Mouse (Mus musculus) forelimb bud, embryonic 11.5 days (tissue): ENCODE data around the gene Polr2c.
"Not testable (repeated sequence)": the region's sequence is repeated elsewhere in the genome, so short reads cannot be mapped to it uniquely, and the experiment has no call there.

Experiments
- DNase-seq: peaks from one replicate; pipeline ENCODE4 v3.0.0-alpha.2; 2012; ENCODE audit warnings: low read depth, low spot score

The Polr2c gene

DNA sequence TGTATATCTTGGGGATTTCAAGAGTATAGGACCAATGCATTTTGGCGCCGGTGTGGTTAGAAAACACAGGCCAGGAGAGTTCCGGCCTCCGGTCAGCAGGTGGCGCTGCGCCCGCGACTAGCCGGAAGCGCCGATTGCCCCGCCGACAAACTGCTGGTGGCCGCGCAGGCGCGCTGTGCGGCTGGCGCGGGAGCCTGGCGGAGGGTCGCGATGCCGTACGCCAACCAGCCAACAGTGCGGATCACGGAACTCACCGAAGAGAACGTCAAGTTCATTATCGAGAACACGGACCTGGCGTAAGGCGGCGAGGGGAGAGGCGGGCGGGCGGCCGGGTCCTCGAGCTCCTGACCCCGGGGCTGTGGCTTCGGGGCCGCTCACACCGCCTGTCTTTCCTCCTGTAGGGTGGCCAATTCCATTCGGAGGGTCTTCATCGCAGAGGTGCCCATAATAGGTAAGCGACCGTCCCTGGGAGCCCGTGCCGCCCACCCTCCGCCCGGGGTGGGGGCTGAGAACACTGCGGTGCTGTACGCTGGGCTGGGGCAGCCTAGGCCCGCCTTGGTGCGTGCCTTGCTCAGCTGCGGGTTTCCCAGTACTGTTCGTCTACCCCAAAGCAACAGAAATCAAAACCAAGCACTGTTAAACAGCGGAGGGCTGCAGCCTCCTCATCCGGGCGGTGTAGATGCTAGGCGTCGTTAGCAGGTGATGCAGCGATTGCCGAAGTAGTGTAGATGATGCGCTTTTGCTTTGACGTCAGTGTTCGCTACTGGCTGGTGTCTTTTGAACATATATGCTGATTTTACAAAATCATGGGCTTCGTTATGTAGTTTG lies at the start of gene Polr2c:
Gene Polr2c, plus strand, starts transcription at position 105 of the 828 bp plus-strand sequence.
- peak; percentile 84 for DNase-seq

DNA sequence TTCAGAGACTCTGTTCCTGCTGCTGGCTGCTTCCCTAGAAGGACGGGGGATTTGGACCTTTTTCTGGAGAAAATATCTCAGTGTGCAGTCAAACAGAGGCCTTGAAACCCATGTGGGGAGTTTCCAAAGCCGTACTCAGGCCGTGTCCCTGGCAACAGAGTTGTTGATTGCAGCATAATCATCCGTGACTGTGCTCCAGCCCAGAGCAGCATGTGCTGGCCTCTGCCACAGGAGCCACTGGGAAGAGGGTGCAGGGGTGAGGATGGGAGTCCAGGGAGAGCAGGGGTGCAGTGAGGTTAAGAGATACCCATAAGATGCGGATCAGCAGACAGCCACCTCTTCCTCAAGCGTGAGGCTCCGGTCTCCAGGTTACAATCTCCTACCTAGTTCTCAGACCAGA lies 49.7 kb upstream of the Polr2c start:
- no peak for DNase-seq

- no peak for DNase-seq
Measured at GRCm38 (mm10) chr8:94808372-94808771, 48.9 kb upstream of the Polr2c start.

DNA sequence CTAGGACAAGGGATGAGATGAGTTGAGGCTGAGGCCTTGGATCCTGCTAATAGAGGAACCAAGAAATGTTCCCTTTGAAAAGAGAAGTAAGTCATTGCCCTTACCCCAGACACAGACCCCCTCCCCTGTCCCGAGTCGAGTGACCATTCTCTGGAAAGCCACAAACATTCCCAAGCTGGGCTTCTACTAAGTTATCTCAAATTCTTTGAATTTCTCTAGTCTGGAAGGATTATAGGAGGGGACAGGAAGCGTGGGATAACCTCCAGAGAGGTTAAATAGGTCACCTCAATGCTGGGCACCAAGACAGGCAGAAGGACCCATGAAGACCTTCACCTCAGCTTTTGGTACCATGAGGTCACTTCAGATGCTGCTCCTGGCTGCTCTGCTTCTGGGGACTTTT lies 47.1 kb upstream of the Polr2c start, which contains the start of gene Ccl17:
Gene Ccl17, plus strand, starts transcription at position 301 of the 400 bp plus-strand sequence.
- no peak for DNase-seq

DNA sequence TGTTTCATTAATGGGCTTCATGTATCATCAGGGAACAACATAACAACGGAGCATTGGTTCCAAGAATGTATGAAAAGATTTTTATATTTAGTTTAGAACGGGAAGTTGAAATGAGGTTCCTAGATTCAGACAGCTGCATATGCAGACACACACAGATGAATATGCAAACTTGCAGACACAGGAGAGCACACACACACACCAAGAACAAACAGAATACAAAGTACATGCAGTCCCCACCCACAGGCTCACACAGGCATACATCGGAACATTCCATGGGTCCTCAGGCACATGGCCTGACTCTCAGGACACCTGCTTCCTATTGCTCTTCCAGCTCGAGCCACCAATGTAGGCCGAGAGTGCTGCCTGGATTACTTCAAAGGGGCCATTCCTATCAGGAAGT lies 46.4 kb upstream of the Polr2c start:
- DNase-seq: no peak

- no peak for DNase-seq
Measured at GRCm38 (mm10) chr8:94811654-94812053, 45.6 kb upstream of the Polr2c start.

DNA sequence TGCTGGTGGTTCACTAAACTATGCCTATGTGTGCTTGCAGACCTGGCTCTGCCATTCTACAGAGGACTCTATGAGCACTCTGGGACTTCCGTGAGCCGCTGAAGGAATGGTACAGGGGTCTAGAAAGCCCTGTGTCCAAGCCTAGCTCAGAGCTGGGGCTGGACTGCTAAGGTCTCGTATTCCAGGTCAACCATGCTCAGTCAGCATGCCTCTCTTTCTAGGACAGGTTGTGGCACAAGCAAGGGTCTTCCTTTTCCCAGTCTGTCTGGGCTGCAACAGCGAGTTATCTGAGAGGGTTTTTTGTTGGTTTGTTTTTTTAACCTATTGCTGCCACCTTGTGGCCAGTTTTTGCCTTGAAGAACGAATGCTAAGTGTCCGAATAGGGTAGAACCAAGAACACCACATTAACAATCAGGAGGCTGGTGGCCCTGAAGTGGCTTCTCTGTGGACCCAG lies 44.6 kb upstream of the Polr2c start:
- peak; percentile 91 for DNase-seq

DNA sequence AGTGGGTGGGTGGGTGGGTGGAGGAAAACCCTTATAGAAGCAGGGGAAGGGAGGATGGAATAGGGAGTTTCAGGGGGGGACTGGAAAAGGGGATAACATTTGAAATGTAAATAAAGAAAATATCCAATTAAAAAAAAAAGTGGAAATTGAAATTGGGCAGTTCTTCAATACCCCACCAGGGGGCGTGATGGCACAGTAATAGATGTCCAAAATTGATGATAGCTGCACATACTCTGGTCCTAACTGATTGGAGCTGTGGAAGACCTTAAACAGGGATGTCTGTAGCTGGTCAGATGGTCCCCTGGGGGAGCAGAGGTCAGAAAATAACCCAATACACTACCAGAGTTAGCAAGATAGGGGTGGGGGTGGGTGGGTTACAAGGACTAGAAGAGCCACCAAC lies 42.7 kb upstream of the Polr2c start:
- DNase-seq: peak; percentile 26

GRCm38 (mm10) chr8:94817933-94818332 lies 39.3 kb upstream of the Polr2c start:
- DNase-seq: no peak

DNA sequence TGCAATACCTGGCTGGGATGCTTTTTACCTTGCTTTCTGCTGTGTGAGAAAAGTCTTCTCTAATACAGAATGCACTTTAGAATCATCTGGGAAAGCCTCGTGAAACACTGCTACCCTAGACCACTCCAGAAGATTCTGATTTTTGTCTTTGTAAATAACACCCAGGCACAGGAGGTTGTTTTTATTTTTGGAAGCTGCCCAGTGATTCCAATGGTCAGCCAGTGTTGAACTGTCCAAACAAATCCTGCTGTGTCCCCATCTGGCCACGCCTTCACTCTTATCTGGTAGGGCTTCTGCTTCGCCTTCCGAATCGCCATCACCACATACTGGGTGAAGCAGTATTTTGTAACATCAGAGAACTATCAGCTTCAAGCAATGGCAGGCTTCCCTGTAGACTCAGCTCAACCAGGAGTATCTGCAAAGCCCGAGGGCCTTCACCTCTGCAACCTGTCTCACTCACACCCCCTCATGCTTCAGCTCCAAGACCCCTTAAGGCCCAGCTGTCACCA lies 37.5 kb upstream of the Polr2c start:
- no peak for DNase-seq

GRCm38 (mm10) chr8:94820553-94820952 lies 36.7 kb upstream of the Polr2c start:
- DNase-seq: no peak

DNA sequence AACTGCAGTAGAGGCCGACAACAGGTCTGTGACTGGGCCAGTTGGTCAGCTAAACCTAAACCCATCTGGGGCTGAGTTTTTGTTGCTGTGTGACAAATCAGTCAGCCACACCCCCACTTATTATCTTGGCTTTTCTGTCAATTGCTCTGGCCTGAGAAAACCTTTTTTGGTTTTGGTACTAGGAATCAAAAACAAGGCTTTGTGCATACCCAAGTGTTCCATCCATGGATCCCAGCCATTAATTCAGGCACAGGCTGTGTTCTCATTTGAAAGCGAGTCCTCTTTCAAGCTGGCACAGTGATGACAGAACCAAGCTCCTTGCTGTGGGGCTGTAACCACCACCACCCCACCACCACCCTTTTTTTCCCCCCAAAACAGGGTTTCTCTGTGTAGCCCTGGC lies 35.9 kb upstream of the Polr2c start:
- no peak for DNase-seq

DNA sequence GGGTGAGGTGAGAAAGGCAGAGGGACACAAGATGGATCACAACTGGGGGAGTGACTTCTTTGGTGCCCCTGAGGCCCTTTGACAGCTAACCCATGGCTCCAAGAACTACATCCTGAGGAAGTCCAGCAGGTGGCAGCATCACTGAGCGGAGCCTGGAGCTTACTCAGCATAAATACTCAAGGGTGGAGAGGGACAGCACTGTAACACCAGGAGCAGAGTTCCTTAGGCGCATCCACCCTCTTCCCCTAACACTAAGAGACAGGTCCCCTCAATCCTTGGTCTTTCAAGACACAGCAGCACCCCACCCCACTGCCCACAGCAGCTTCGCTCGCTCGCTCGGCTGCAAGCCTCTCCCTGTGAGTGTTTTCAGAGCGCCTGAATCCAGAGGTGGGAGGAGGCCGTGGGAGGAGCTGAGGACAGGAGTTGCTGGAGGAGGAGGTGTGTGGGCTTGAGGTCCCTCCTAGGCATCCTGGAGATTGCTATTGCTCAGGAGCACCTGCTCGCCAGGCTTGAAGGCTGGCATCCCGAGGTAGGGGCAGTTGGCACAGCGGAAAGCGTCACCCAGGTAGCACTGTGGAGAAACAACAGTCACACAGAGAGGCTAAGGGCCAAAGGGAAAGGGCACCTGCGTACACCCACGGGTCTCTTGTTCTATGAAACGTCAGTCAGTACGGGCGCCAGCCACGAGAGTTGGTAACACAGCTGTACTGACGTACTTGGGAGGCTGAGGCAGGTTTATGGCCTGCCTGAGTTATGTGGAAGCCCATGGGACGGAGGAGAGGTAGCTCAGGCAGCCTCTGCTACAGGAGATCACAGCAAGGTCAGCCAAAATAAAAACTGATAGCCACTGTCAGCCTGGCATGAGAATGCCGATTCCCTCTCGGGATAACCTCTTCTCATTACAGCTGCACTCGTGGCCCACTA lies 34.4 kb upstream of the Polr2c start:
- DNase-seq: peak; percentile 56

DNA sequence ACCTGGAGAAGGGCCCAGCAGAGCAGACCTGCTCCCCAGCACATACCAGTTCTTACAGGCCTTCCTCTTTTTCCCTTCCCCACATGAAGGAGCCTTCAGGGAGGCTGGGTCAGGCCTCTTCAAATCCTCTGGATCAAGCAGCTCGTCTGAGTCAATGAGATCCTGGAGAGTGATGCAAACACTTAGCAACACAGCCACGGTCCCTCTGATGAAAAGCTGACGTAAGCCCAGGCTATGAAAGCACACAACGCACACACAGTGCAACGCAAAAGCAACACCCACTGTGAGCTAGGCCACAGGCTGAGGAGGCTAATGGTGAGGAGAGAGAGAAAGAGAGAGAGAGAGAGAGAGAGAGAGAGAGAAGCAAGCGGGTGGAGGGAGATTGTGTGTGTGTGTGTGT lies 32.1 kb upstream of the Polr2c start:
- no peak for DNase-seq

- DNase-seq: no peak
Measured at GRCm38 (mm10) chr8:94826210-94826609, 31.0 kb upstream of the Polr2c start.

DNA sequence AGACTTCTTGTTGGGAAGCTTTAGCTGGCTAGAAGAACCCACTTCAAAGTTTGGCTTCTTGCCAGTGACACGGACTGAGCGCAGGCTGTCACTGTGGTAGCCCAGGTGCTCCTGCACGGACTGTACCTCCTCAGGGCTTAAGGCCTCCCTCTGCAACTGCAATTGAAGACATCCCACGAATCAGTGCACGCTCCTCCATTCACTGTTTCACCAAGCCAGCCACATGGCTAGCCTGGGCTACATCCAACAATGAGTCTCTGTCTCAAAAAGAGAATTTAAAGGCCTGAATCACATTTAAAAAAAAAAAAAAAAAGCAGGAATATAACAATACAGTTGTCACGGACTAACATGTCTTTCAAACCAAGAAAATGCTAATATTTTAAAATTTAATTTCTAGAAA lies 29.0 kb upstream of the Polr2c start:
- no peak for DNase-seq

DNA sequence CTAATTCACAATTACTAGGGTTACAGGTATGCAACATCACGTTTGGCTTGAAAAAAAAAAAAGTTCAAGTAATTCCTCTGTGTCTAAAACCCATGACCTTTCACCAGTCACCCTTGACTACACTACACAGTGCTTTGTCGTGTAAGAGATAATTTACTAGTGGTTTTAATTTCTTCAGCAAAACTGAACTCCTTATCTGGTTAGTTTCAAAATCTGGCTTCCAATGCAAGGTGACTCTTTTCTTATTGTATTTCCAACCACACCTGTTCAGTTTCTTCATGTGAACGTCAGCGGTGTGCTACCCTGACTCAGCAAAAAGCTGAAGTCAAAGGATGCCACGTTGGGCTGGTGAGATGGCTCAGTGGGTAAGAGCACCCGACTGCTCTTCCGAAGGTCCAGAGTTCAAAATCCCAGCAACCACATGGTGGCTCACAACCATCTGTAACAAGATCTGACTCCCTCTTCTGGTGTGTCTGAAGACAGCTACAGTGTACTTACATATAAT lies 23.3 kb upstream of the Polr2c start:
- DNase-seq: not testable (repeated sequence)

- DNase-seq: not testable (repeated sequence)
Measured at GRCm38 (mm10) chr8:94835751-94836150, 21.5 kb upstream of the Polr2c start.

GRCm38 (mm10) chr8:94836456-94837240 lies 20.6 kb upstream of the Polr2c start:
- no peak for DNase-seq

- DNase-seq: peak; percentile 97
Measured at GRCm38 (mm10) chr8:94837662-94838574, 19.3 kb upstream of the Polr2c start, which contains the start of the genes Coq9 and Ciapin1. Gene Coq9 (plus strand): TSS chr8:94838321. Gene Ciapin1 (minus strand): TSS chr8:94838358.
